Comparison of ENCODE assay signal across 18 mouse cellular contexts in the genomic region with DNA sequence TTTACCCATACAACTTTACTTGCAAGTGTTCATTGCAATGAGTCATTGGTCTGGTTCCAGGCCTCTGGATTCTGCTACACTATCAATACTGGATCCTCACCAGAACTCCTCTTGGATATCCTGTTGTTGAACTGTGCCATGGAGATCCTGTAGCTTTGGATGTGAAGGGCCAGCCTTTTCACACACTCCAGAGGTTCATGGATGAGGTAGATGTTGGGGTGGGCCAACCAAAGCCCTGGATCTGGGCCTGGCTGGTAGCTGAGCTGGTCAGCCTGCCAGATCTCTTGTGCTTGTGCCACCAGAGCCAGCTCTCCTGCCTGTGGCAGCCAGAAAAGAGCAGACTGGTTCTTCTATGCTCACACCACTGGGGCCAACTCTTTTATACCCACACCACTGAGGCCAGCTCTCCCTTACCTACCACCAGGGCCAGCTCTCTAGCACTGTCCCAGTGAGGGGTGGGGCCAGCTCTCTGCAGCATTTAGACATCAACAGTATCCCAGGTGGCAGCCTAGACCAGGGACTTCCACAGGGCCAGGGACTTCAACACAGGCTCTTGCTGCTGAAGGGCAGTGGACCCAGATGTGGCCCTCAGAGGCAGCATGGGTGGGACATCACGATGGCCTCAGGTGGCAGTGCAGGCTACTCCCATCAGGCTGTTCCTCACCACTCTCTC. TPM values are rescaled to one million over a fixed set of nuclear protein-coding genes. Genes with fewer than 3 reads are reported as not detected.
DNase-seq lines count a peak whose midpoint lies in the region; ATAC-seq and TF ChIP-seq lines count a peak whose summit lies in the region.
"Had no signal": no experiment of that assay in that cellular context is flagged by ENCODE, and none has a peak within 500 bp of the region (broad histone marks: within the 10 kb centered on the region; RNA-seq: fewer than 3 reads in every experiment).

No protein-coding gene starts in this region.

- no peak overlapping the region for H3K9ac ChIP-seq in intestine, postnatal 0 days (ENCODE audit: low read depth, low read length)
- H3K9ac ChIP-seq in intestine, embryonic 15.5 days: no peak overlapping the region
- H3K9ac ChIP-seq in liver, embryonic 12.5 days: no peak overlapping the region
- H3K9ac ChIP-seq: heart, embryonic 13.5 days; lung, embryonic 15.5 days; neural tube, embryonic 13.5 days had no signal

- H3K36me3 ChIP-seq in intestine, postnatal 0 days (ENCODE audit: control insufficient read depth, insufficient read depth): no peaks in the 10 kb centered on the region; the same call in 1 of the 2 replicates
- no peaks in the 10 kb centered on the region for H3K36me3 ChIP-seq in intestine, embryonic 15.5 days
- H3K36me3 ChIP-seq in liver, embryonic 12.5 days: peaks cover 8% of the 10 kb centered on the region
- H3K36me3 ChIP-seq: lung, embryonic 15.5 days had no signal

- 79% methylated on average over 1 of the region's 1 CpGs for WGBS in intestine, postnatal 0 days
- 94% methylated on average over 1 of the region's 1 CpGs for WGBS in intestine, embryonic 15.5 days
- 75% methylated on average over 1 of the region's 1 CpGs for WGBS in liver, embryonic 12.5 days (ENCODE audit: insufficient replicate concordance)

- no peaks in the 10 kb centered on the region for H3K4me1 ChIP-seq in intestine, postnatal 0 days (replicated peaks; ENCODE audit: control insufficient read depth, insufficient read depth, low read length)
- H3K4me1 ChIP-seq in intestine, embryonic 15.5 days (replicated peaks): no peaks in the 10 kb centered on the region
- H3K4me1 ChIP-seq in liver, embryonic 12.5 days: no peaks in the 10 kb centered on the region
- H3K4me1 ChIP-seq: forebrain, embryonic 10.5 days; lung, embryonic 15.5 days had no signal

- no peaks in the 10 kb centered on the region for H3K9me3 ChIP-seq in intestine, postnatal 0 days (ENCODE audit: control insufficient read depth)
- H3K9me3 ChIP-seq in intestine, embryonic 15.5 days: no peaks in the 10 kb centered on the region
- no peaks in the 10 kb centered on the region for H3K9me3 ChIP-seq in liver, embryonic 12.5 days (replicated peaks)
- H3K9me3 ChIP-seq: forebrain, embryonic 10.5 days; heart, embryonic 13.5 days; lung, embryonic 15.5 days; megakaryocyte, embryonic 14.5 days; neural tube, embryonic 13.5 days had no signal

- H3K27ac ChIP-seq in intestine, postnatal 0 days (ENCODE audit: low read depth, low read length): no peak overlapping the region
- H3K27ac ChIP-seq in intestine, embryonic 15.5 days: no peak overlapping the region
- H3K27ac ChIP-seq in liver, embryonic 12.5 days: no peak overlapping the region
- H3K27ac ChIP-seq: forebrain, embryonic 10.5 days; gastrocnemius, adult 2 months; heart, embryonic 13.5 days; lung, embryonic 15.5 days; neural tube, embryonic 13.5 days had no signal

- peak; percentile 23; the same call in 1 of the 2 replicates for ATAC-seq in intestine, postnatal 0 days
- no peak for ATAC-seq in intestine, embryonic 15.5 days
- peak; percentile 55; the same call in 1 of the 2 replicates for ATAC-seq in liver, embryonic 12.5 days
- ATAC-seq: inflammation-experienced regulatory T-cells, adult 6 months had no signal

- TF ChIP-seq CTCF in intestine, postnatal 0 days (IDR thresholded peaks at IDR 0.05; ENCODE audit: low read depth): no peak

- no peak overlapping the region for H3K4me2 ChIP-seq in intestine, postnatal 0 days (replicated peaks; ENCODE audit: low read depth)
- H3K4me2 ChIP-seq in intestine, embryonic 15.5 days (replicated peaks): no peak overlapping the region
- H3K4me2 ChIP-seq in liver, embryonic 12.5 days: no peak overlapping the region
- H3K4me2 ChIP-seq: heart, embryonic 13.5 days; lung, embryonic 15.5 days; neural tube, embryonic 13.5 days had no signal

- no peak overlapping the region for H3K4me3 ChIP-seq in intestine, postnatal 0 days (ENCODE audit: low read depth, low read length)
- H3K4me3 ChIP-seq in intestine, embryonic 15.5 days (replicated peaks): no peak overlapping the region
- no peak overlapping the region for H3K4me3 ChIP-seq in liver, embryonic 12.5 days
- H3K4me3 ChIP-seq: forebrain, embryonic 10.5 days; gastrocnemius, adult 2 months; heart, embryonic 13.5 days; lung, embryonic 15.5 days; megakaryocyte, embryonic 14.5 days; neural tube, embryonic 13.5 days had no signal

- H3K27me3 ChIP-seq in intestine, postnatal 0 days (replicated peaks; ENCODE audit: control insufficient read depth, insufficient read depth, low read length): no peaks in the 10 kb centered on the region
- no peaks in the 10 kb centered on the region for H3K27me3 ChIP-seq in intestine, embryonic 15.5 days (replicated peaks)
- no peaks in the 10 kb centered on the region for H3K27me3 ChIP-seq in liver, embryonic 12.5 days (replicated peaks)
- H3K27me3 ChIP-seq: heart, embryonic 13.5 days; lung, embryonic 15.5 days; megakaryocyte, embryonic 14.5 days; neural tube, embryonic 13.5 days had no signal

- peak; percentile 25 to 46 for DNase-seq in cerebellum, postnatal 10 days
- no peak for DNase-seq in cerebellum, adult 9-11 months
- peak; percentile 11 for DNase-seq in NIH3T3 (ENCODE audit: low read depth)
- no peak for DNase-seq in urinary bladder, postnatal 14 days (ENCODE audit: low spot score)
- DNase-seq in Muller cell, postnatal 12 days (ENCODE audit: inconsistent ontology term): no peak
- DNase-seq: adrenal gland, adult 8-10 months; gastrocnemius, adult 2 months; kidney, postnatal 4 days; thymus, postnatal 4 days had no signal

RNA-seq across cellular contexts. Expression of a gene that starts 24.2 kb away (rescaled TPM):
- polyA plus RNA-seq in intestine, postnatal 0 days (2015; fragmentation: Nextera tagmentation; extraction: Ambion mirVana): 9.6 and 12.7 TPM in 2 replicates
- 9.0 and 9.7 TPM in 2 replicates for polyA plus RNA-seq in intestine, embryonic 15.5 days (2015; fragmentation: Nextera tagmentation; extraction: Ambion mirVana)
- 6.0 and 7.0 TPM in 2 replicates for polyA plus RNA-seq in liver, embryonic 12.5 days (2016; fragmentation: Nextera tagmentation; extraction: Ambion mirVana)

RNA-seq across cellular contexts. Expression of a gene that starts 52.7 kb away (rescaled TPM):
- not detected in 2 replicates for polyA plus RNA-seq in intestine, postnatal 0 days (2015; fragmentation: Nextera tagmentation; extraction: Ambion mirVana)
- polyA plus RNA-seq in intestine, embryonic 15.5 days (2015; fragmentation: Nextera tagmentation; extraction: Ambion mirVana): not detected in 2 replicates
- polyA plus RNA-seq in liver, embryonic 12.5 days (2016; fragmentation: Nextera tagmentation; extraction: Ambion mirVana): not detected in 2 replicates
- polyA plus RNA-seq: forebrain, embryonic 10.5 days; heart, embryonic 13.5 days; inflammation-experienced regulatory T-cells, adult 6 months; lung, embryonic 15.5 days; neural tube, embryonic 13.5 days had no signal

Comparison
In these comparisons a context has a peak if more than half of its experiments do, and no peak if none do; other contexts are left out.
1. DNase-seq: peak in cerebellum, postnatal 10 days (2 of 2) and NIH3T3 (single experiment); none in cerebellum, adult 9-11 months (single experiment), urinary bladder, postnatal 14 days (single experiment) and Muller cell, postnatal 12 days (single experiment).